Mouse (Mus musculus) heart, postnatal 0 days (tissue): Measurements from ENCODE around the gene Gm10392. TPM values are rescaled to one million over a fixed set of nuclear protein-coding genes. Genes with fewer than 3 reads are reported as not detected.
"Not testable (repeated sequence)": the region's sequence is repeated elsewhere in the genome, so short reads cannot be mapped to it uniquely, and the experiment has no call there.

Experiments used
- ATAC-seq: fragments of 200-750 bp; cut with Nextera tagmentation; 2 replicates; pipeline ENCODE4 v1.8.0; 2017; ENCODE audit warnings: low read depth, moderate number of reproducible peaks, moderate library complexity; ENCODE audit not compliant: insufficient read depth
- DNase-seq: peaks from one replicate; pipeline ENCODE4 v3.0.0-alpha.2; 2016; ENCODE audit warnings: low spot score
- H3K27ac ChIP-seq: fragments of 300-500 bp; sonication (generic); 2 replicates; pipeline ENCODE4 v1.5.1; 2014; ENCODE audit warnings: low read depth, mild to moderate bottlenecking
- H3K27me3 ChIP-seq: fragments of 300-500 bp; sonication (generic); 2 replicates; pipeline ENCODE4 v1.6.1; 2014; ENCODE audit warnings: low read length, mixed read lengths; ENCODE audit not compliant: control insufficient read depth, insufficient read depth
- H3K36me3 ChIP-seq: fragments of 300-500 bp; sonication (generic); replicated peaks from 2 replicates; pipeline ENCODE4 v1.6.1; 2014; ENCODE audit warnings: low read length, mixed read lengths; ENCODE audit not compliant: control insufficient read depth, insufficient read depth
- H3K4me1 ChIP-seq: fragments of 300-500 bp; sonication (generic); 2 replicates; pipeline ENCODE4 v1.6.1; 2014; ENCODE audit warnings: antibody characterized with exemption; ENCODE audit not compliant: control insufficient read depth, insufficient read depth
- H3K4me2 ChIP-seq: fragments of 300-500 bp; sonication (generic); 2 replicates; pipeline ENCODE4 v1.6.1; 2014; ENCODE audit warnings: low read depth, mild to moderate bottlenecking, low read length, moderate library complexity
- H3K4me3 ChIP-seq: fragments of 300-500 bp; sonication (generic); 2 replicates; pipeline ENCODE4 v1.5.1; 2014; ENCODE audit warnings: low read depth, low read length
- H3K9ac ChIP-seq: fragments of 300-500 bp; sonication (generic); replicated peaks from 2 replicates; pipeline ENCODE4 v1.6.1; 2014; ENCODE audit warnings: low read depth, low read length, mixed read lengths
- H3K9me3 ChIP-seq: fragments of 300-500 bp; sonication (generic); replicated peaks from 2 replicates; pipeline ENCODE4 v1.6.1; 2016; ENCODE audit warnings: low read length; ENCODE audit not compliant: control insufficient read depth
- CTCF ChIP-seq: IDR thresholded peaks from 2 replicates; pipeline ENCODE4 v1.5.1; 2016; ENCODE audit warnings: antibody characterized with exemption, control low read depth, low read depth
- EP300 ChIP-seq: IDR thresholded peaks from 2 replicates; pipeline ENCODE4 v1.6.1; 2016; ENCODE audit warnings: antibody characterized with exemption, low read depth
- WGBS: fragments of 180-500 bp; shearing (Covaris S2); extraction: QIAGEN DNeasy Blood & Tissue Kit; methylation state at CpG from one replicate; pipeline ENCODE4 v1.1.7; 2014; 5-methylcytosine and 5-hydroxymethylcytosine counted together
- polyA plus RNA-seq: library from polyadenylated mRNA; unstranded; fragments of >200 nt; fragmentation: Nextera tagmentation; extraction: Ambion mirVana; gene quantifications from 2 replicates; pipeline ENCODE4 v1.2.1, GENCODE M21; 2015
- total RNA-seq: library from RNA; depleted of rRNA; stranded (reverse); fragments of >200 nt; gene quantifications from 2 replicates; pipeline ENCODE4 v1.2.3, GENCODE M21; 2014; ENCODE audit warnings: low replicate concordance; rRNA removed

Gene Gm10392
- not detected in 2 replicates for total RNA-seq
- polyA plus RNA-seq, result 0.08 TPM in 1 of 2 replicates, not detected in the other

DNA sequence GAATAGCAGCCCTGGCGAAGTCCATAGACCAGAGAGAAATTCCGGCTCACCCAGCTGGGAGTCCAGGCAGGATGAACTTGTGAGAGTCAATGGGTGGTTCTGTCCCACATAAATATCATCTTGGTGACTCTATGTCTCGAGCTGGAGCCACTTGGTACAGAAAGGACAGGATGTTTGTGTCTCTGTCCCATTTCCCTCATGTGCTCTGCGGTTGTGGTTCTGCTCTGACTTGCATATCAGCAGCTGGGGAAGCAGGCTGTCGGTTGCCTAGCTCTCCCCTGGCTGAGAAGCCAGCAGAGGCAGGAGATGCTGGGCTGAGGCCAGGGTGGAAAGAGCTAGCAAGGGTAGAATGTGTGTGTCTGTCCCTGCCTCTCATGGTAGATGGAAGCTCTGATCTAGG is at the start of gene Gm10392:
Gene Gm10392 (minus strand): TSS at position 156 of the 400 bp plus-strand sequence.
- no peak for DNase-seq
- WGBS, result 41% methylated on average over 5 of the region's 5 CpGs
- peak within 1 kb of the TSS; percentile 62; the same call in 1 of the 2 replicates for H3K27ac ChIP-seq

DNA sequence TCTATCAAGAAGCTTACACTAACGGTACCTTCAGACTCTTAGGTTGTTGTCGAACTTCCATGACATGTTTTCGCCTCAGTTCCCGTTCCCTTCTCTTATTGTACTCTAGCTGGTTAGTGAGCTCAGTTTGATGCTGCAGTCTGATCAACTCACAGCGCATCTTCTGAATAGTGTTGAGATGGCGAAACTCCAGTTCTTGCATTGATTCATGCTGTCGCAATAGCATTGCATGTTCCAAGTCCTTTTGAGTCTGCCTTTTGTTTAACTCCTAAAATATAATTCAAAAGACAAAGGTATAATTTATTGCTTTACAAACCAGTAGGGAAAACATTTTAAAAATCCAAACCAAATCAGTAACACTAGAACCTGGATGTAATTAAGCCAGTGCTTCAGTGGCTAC is 26.3 kb upstream of the Gm10392 start:
- Histone ChIP-seq H3K9ac (no peak overlapping the region), H3K4me3 (no peak overlapping the region), H3K27ac (no peak overlapping the region), H3K9me3 (no peaks in the 10 kb centered on the region), H3K27me3 (no peaks in the 10 kb centered on the region), H3K4me2 (no peak overlapping the region), H3K4me1 (no peaks in the 10 kb centered on the region), H3K36me3 (peaks cover 75% of the 10 kb centered on the region)
- 93% methylated on average over 7 of the region's 7 CpGs for WGBS
- DNase-seq (no peak), ATAC-seq (no peak)
- TF ChIP-seq CTCF (no peak), EP300 (no peak)

More for the DNA sequence above, at the start of gene Gm10392:
- ATAC-seq, result no peak
- peaks cover 5% of the 10 kb centered on the region; the same call in 1 of the 2 replicates for H3K27me3 ChIP-seq
- H3K4me3 ChIP-seq, result no peak within 1 kb of the TSS; the same call in 1 of the 2 replicates
- H3K36me3 ChIP-seq, result no peaks in the 10 kb centered on the region
- peaks cover 11% of the 10 kb centered on the region for H3K4me1 ChIP-seq
- TF ChIP-seq CTCF (no peak), EP300 (no peak)
- peak within 1 kb of the TSS; percentile 17; the same call in 1 of the 2 replicates for H3K4me2 ChIP-seq
- no peak within 1 kb of the TSS; the same call in 1 of the 2 replicates for H3K9ac ChIP-seq
- H3K9me3 ChIP-seq, result no peaks in the 10 kb centered on the region

DNA sequence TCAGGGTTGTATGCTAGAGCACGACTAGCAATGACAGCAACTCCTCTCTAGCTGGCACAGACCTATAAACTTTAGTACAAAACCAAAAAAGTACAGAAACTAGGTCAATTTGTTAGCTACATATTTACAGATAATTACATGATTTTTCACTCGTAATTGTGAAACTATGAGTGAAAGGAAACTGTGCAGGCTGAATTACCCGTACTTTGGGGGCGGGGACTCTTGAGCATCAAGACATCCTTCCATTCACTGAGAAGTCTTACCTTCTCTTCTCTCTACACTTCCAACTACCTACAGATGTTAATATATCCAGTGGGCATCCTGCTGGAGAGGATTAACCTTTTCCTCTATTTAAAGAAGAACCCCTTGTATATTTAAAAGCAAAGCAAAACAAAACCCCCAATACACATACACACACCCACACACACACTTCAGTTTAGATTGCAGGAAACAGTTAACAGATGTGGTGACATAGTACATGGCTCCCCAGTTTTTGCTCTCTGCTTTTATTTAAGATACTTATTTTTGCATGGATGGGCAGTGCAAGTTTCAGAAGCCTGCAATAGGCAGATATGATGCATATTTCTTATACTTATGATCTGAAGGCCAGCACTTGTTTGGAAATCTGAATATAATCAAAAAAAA is 13.3 kb upstream of the Gm10392 start:
- ATAC-seq, result no peak
- Histone ChIP-seq H3K27ac (no peak overlapping the region), H3K4me3 (no peak overlapping the region), H3K4me1 (no peaks in the 10 kb centered on the region), H3K9ac (no peak overlapping the region), H3K9me3 (no peaks in the 10 kb centered on the region), H3K36me3 (peaks cover 23% of the 10 kb centered on the region), H3K4me2 (no peak overlapping the region), H3K27me3 (no peaks in the 10 kb centered on the region)
- WGBS, result 87% methylated on average over 4 of the region's 4 CpGs
- no peak for TF ChIP-seq EP300
- TF ChIP-seq CTCF, result no peak
- no peak for DNase-seq

DNA sequence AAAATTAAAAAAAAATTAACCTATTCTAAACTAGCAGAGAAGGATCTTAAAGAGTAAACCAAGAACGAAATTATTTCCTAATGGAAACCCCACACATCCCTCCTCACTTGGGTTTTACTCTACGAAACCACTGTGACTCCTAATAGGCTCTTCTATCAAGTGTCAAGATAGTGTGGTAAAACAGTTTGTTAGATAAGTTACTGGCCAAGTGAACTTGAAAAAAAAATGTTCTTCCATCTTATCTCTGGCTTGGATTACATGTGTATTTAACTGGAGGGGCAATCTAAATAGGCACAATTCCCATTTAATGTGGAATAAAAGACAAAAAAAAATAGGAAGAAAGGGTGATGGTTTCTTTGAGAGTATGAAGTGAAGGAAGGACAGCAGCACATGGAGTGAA is 11.9 kb upstream of the Gm10392 start:
- Histone ChIP-seq H3K4me2 (no peak overlapping the region), H3K27ac (no peak overlapping the region), H3K36me3 (peaks cover 8% of the 10 kb centered on the region), H3K4me1 (no peaks in the 10 kb centered on the region), H3K4me3 (no peak overlapping the region), H3K9ac (no peak overlapping the region), H3K27me3 (no peaks in the 10 kb centered on the region), H3K9me3 (no peaks in the 10 kb centered on the region)
- ATAC-seq (no peak), DNase-seq (no peak)
- WGBS, result 65% methylated on average over 2 of the region's 2 CpGs
- TF ChIP-seq EP300 (no peak), CTCF (no peak)

DNA sequence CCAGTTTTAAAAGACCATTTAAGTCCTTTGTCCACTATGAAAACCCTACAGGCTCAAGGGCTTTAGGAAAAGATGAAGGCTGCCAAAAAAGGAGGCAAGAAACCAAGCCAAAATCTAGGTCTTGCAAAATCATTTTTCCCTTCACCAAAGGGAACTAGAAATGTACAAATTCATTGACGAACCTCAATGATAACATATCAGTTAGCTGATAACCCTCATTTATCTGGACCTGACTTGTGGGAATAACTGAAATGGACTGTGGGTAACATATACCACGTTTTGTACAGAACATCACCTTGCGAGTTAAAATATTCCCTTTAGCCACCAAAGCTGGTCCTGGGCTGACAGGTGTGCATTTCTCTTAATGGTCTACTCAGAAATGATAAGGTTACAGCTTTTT is 10.6 kb upstream of the Gm10392 start:
- H3K27me3 ChIP-seq, result no peaks in the 10 kb centered on the region
- no peak overlapping the region for H3K4me3 ChIP-seq
- no peak for TF ChIP-seq CTCF
- H3K4me2 ChIP-seq, result no peak overlapping the region
- DNase-seq (no peak), ATAC-seq (no peak)
- no peak overlapping the region for H3K9ac ChIP-seq
- no peaks in the 10 kb centered on the region for H3K9me3 ChIP-seq
- H3K36me3 ChIP-seq, result peaks cover 3% of the 10 kb centered on the region; the same call in 1 of the 2 replicates
- no peaks in the 10 kb centered on the region for H3K4me1 ChIP-seq
- WGBS, result 66% methylated on average over 3 of the region's 3 CpGs
- H3K27ac ChIP-seq, result no peak overlapping the region

DNA sequence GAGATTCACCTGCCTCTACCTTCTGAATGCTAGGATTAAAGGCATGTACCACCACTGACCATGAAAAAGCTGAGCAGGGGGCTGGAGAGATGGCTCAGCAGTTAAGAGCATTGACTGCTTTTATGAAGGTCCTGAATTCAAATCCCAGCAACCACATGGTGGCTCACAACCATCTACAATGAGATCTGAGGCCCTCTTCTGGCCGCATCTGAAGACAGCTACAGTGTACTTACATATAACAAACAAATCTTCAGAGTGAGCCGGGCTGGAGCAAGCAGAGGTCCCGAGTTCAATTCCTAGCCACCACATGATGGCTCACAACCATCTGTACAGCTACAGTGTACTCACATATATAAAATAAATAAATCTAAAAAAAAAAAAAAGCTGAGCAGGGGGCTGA is 9.4 kb upstream of the Gm10392 start:
- H3K9me3 ChIP-seq, H3K4me3 ChIP-seq, H3K36me3 ChIP-seq, H3K9ac ChIP-seq, ATAC-seq, H3K4me2 ChIP-seq, H3K27me3 ChIP-seq, H3K4me1 ChIP-seq, H3K27ac ChIP-seq, DNase-seq: not testable (repeated sequence)
- WGBS, result 87% methylated on average over 3 of the region's 3 CpGs
